Comparison of ENCODE assay signal across 16 mouse cellular contexts in genomic region chr14:13651541-13652298, GRCm38 (mm10). TPM values are rescaled to one million over a fixed set of nuclear protein-coding genes. Genes with fewer than 3 reads are reported as not detected.
DNase-seq lines count a peak whose midpoint lies in the region; ATAC-seq lines count a peak whose summit lies in the region.
"Had no signal": no experiment of that assay in that cellular context is flagged by ENCODE, and none has a peak within 500 bp of the region (broad histone marks: within the 10 kb centered on the region; RNA-seq: fewer than 3 reads in every experiment).

No protein-coding gene starts in this region.

- H3K27ac ChIP-seq in forebrain, embryonic 11.5 days (ENCODE audit: low read depth, low read length), result 0 out of 2 replicates have a peak overlapping the region, but pooled peaks have one; percentile 41
- no peak overlapping the region for H3K27ac ChIP-seq in forebrain, embryonic 10.5 days
- H3K27ac ChIP-seq in midbrain, embryonic 16.5 days (ENCODE audit: low read length), result peak overlapping the region; percentile 38

- H3K4me1 ChIP-seq in forebrain, embryonic 11.5 days (replicated peaks; ENCODE audit: control insufficient read depth, insufficient read depth, low read length), result no peaks in the 10 kb centered on the region
- H3K4me1 ChIP-seq in forebrain, embryonic 10.5 days, result peaks cover 11% of the 10 kb centered on the region
- peaks cover 7% of the 10 kb centered on the region; the same call in 1 of the 2 replicates for H3K4me1 ChIP-seq in midbrain, embryonic 16.5 days (ENCODE audit: control insufficient read depth, insufficient read depth, low read length)

- no peaks in the 10 kb centered on the region for H3K36me3 ChIP-seq in forebrain, embryonic 11.5 days (ENCODE audit: control insufficient read depth, insufficient read depth, low read length)
- no peaks in the 10 kb centered on the region for H3K36me3 ChIP-seq in forebrain, embryonic 10.5 days (replicated peaks)
- H3K36me3 ChIP-seq in midbrain, embryonic 16.5 days (ENCODE audit: control insufficient read depth, insufficient read depth, low read length), result no peaks in the 10 kb centered on the region

- H3K9ac ChIP-seq in forebrain, embryonic 11.5 days (ENCODE audit: low read length), result no peak overlapping the region
- no peak overlapping the region for H3K9ac ChIP-seq in midbrain, embryonic 16.5 days (ENCODE audit: low read depth, low read length)

- peak; percentile 84 for ATAC-seq in forebrain, embryonic 11.5 days (replicated peaks; ENCODE audit: low FRiP score)
- peak; percentile 96 for ATAC-seq in midbrain, embryonic 16.5 days
- no peak for ATAC-seq in megakaryocyte-erythroid progenitor cell, adult 5-6 weeks (replicated peaks; ENCODE audit: low FRiP score, low TSS enrichment, poor library complexity, severe bottlenecking)
- ATAC-seq: Patski had no signal

- no peaks in the 10 kb centered on the region for H3K27me3 ChIP-seq in forebrain, embryonic 11.5 days (ENCODE audit: control insufficient read depth, insufficient read depth, low read length)
- H3K27me3 ChIP-seq in forebrain, embryonic 10.5 days (ENCODE audit: poor library complexity, severe bottlenecking), result no peaks in the 10 kb centered on the region
- no peaks in the 10 kb centered on the region for H3K27me3 ChIP-seq in midbrain, embryonic 16.5 days (ENCODE audit: control insufficient read depth, insufficient read depth, low read depth, low read length)
- H3K27me3 ChIP-seq: Patski had no signal

- no peak for DNase-seq in forebrain, embryonic 11.5 days (ENCODE audit: low spot score)
- DNase-seq in forebrain, embryonic 10.5 days (ENCODE audit: extremely low spot score, low spot score), result no peak
- peak; percentile 35 for DNase-seq in brain, adult 2 months (ENCODE audit: low read depth, low spot score)
- DNase-seq in gonadal fat pad, adult 2 months (ENCODE audit: low read depth), result peak; percentile 10
- DNase-seq in ovary, postnatal 14 days (ENCODE audit: low spot score), result no peak
- no peak for DNase-seq in lung, postnatal 10 days
- DNase-seq: cerebellum, adult 9-11 months; lung, postnatal 36 days; thymus, postnatal 14 days had no signal

- no peak overlapping the region for H3K4me3 ChIP-seq in forebrain, embryonic 11.5 days (ENCODE audit: low read depth, low read length)
- no peak overlapping the region for H3K4me3 ChIP-seq in forebrain, embryonic 10.5 days
- no peak overlapping the region for H3K4me3 ChIP-seq in midbrain, embryonic 16.5 days (ENCODE audit: low read depth, low read length)

- no peak overlapping the region for H3K4me2 ChIP-seq in forebrain, embryonic 11.5 days (ENCODE audit: low read depth, low read length, severe bottlenecking)
- no peak overlapping the region for H3K4me2 ChIP-seq in midbrain, embryonic 16.5 days (ENCODE audit: low read length)
- H3K4me2 ChIP-seq: liver, embryonic 11.5 days had no signal

- no peaks in the 10 kb centered on the region for H3K9me3 ChIP-seq in forebrain, embryonic 11.5 days (ENCODE audit: control insufficient read depth, low read length)
- H3K9me3 ChIP-seq in forebrain, embryonic 10.5 days, result no peaks in the 10 kb centered on the region
- H3K9me3 ChIP-seq in midbrain, embryonic 16.5 days (replicated peaks; ENCODE audit: control insufficient read depth, low read length, poor library complexity, severe bottlenecking), result no peaks in the 10 kb centered on the region

- WGBS in forebrain, embryonic 11.5 days, result 46% methylated on average over 2 of the region's 2 CpGs
- 65% methylated on average over 2 of the region's 2 CpGs for WGBS in forebrain, embryonic 10.5 days
- WGBS in midbrain, embryonic 16.5 days, result 13% methylated on average over 2 of the region's 2 CpGs

RNA-seq across cellular contexts. Expression of gene Sntn, which starts 19.0 kb away (rescaled TPM):
- not detected in 2 replicates for polyA plus RNA-seq in forebrain, embryonic 11.5 days (2014; fragmentation: Nextera tagmentation; extraction: Ambion mirVana)
- polyA plus RNA-seq in forebrain, embryonic 10.5 days (2016; fragmentation: Nextera tagmentation; extraction: Ambion mirVana), result not detected in 2 replicates
- polyA plus RNA-seq in gonadal fat pad, adult 2 months (2012; rRNA removed), result 1.4 and 3.7 TPM in 2 replicates
- polyA plus RNA-seq in midbrain, embryonic 16.5 days (2015; fragmentation: Nextera tagmentation; extraction: Ambion mirVana), result not detected in 2 replicates
- total RNA-seq in megakaryocyte-erythroid progenitor cell, adult 5-6 weeks (2014; fragmentation: Nextera tagmentation), result not detected in 2 replicates
- total RNA-seq in megakaryocyte-erythroid progenitor cell, adult 5-6 weeks (2017), result not detected in 2 replicates
- total RNA-seq: adrenal gland, postnatal 4 days; heart, adult 8-10 months had no signal
- polyA plus RNA-seq: intestine, embryonic 14.5 days; liver, embryonic 11.5 days; Patski had no signal

Comparison
In these comparisons a context has a peak if more than half of its experiments do, and no peak if none do; other contexts are left out.
1. DNase-seq: peak in brain, adult 2 months (single experiment) and gonadal fat pad, adult 2 months (single experiment); none in forebrain, embryonic 11.5 days (single experiment), forebrain, embryonic 10.5 days (single experiment), ovary, postnatal 14 days (single experiment) and lung, postnatal 10 days (single experiment).